Mouse (Mus musculus) E14TG2a.4 (cell line): ENCODE results near the gene Utrn.

Experiments used
- CTCF ChIP-seq: conservative IDR thresholded peaks from 2 replicates; pipeline ENCODE4 v1.5.1; 2014; ENCODE audit warnings: low read length
- NANOG ChIP-seq: IDR thresholded peaks from 2 replicates; pipeline ENCODE4 v1.6.1; 2014; ENCODE audit warnings: borderline replicate concordance, low read length, mixed read lengths
- POU5F1 ChIP-seq: IDR thresholded peaks from 2 replicates; pipeline ENCODE4 v1.6.1; 2014; ENCODE audit warnings: low read length, borderline replicate concordance

DNA sequence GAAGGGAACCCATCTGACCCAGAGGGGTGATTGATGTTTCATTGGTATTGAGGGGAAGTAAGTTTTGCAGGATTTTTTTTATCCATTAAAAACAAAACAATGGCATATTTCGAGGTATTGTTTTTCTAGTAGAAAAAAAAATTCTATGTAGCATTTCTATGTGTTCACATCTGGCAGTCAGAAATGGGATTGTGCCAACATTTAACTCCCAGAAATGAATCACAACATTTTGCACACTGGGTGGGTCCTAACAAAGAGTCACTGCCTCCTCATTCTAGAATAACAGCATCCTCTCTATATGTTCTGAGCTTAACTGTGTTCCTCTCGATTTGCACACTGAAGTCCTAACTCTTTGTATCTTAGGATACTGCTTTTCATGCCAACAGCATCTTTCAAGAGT is 416.5 kb downstream of the Utrn start:
- TF ChIP-seq CTCF = no peak
- no peak for TF ChIP-seq POU5F1
- no peak for TF ChIP-seq NANOG
